25 mouse cellular contexts compared by ENCODE assay signal in the genomic region with DNA sequence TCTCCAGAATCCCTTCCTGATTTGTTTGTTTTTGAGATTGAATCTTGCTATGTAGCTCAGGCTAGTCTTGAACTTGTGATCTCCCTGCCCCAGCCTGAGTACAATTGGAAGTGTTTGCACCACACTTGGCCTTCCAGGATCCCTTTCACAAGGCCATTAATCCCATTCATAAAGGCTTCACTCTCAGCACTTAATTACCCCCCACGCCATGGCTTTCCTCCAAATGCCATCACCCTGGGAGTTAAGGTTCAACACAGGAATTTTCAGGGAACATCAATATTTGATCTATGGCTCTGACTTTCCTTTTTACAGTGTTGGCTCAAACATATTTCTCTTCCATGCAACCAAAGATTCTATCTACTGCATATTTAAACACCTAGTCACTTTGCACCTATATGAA.
DNase-seq lines count a peak whose midpoint lies in the region; ATAC-seq and TF ChIP-seq lines count a peak whose summit lies in the region.
"Had no signal": no experiment of that assay in that cellular context is flagged by ENCODE, and none has a peak within 500 bp of the region (broad histone marks: within the 10 kb centered on the region; RNA-seq: fewer than 3 reads in every experiment).

No protein-coding gene starts in this region.

- H3K4me3 ChIP-seq in heart, adult 2 months: no peak overlapping the region
- H3K4me3 ChIP-seq in forebrain, postnatal 0 days (ENCODE audit: low read depth, low read length): no peak overlapping the region
- H3K4me3 ChIP-seq: embryonic facial prominence, embryonic 15.5 days; forebrain, embryonic 10.5 days; gastrocnemius, adult 2 months; heart, embryonic 13.5 days; hindbrain, embryonic 15.5 days; left cerebral cortex, adult 2 months; liver, embryonic 12.5 days; midbrain, embryonic 10.5 days; neural tube, embryonic 12.5 days had no signal

- no peak for TF ChIP-seq CTCF in heart, adult 2 months (IDR thresholded peaks at IDR 0.05)
- no peak for TF ChIP-seq CTCF in forebrain, postnatal 0 days (IDR thresholded peaks at IDR 0.05; ENCODE audit: low read depth)

- H3K9ac ChIP-seq in heart, adult 2 months (ENCODE audit: low read depth, low read length): no peak overlapping the region
- H3K9ac ChIP-seq in forebrain, postnatal 0 days: no peak overlapping the region
- H3K9ac ChIP-seq: embryonic facial prominence, embryonic 15.5 days; heart, embryonic 13.5 days; hindbrain, embryonic 15.5 days; liver, embryonic 12.5 days; lung, embryonic 14.5 days; neural tube, embryonic 12.5 days had no signal

- no peak for TF ChIP-seq EP300 in heart, adult 2 months (IDR thresholded peaks at IDR 0.05; ENCODE audit: insufficient read depth, low read depth, low read length)

- H3K27me3 ChIP-seq in heart, adult 2 months (ENCODE audit: control insufficient read depth, insufficient read depth, low read length): no peaks in the 10 kb centered on the region
- no peaks in the 10 kb centered on the region for H3K27me3 ChIP-seq in forebrain, postnatal 0 days (ENCODE audit: insufficient read depth, low read length)
- H3K27me3 ChIP-seq: embryonic facial prominence, embryonic 15.5 days; hindbrain, embryonic 15.5 days; liver, embryonic 12.5 days; neural tube, embryonic 12.5 days had no signal

- H3K36me3 ChIP-seq in heart, adult 2 months (ENCODE audit: control insufficient read depth, insufficient read depth, low read length): no peaks in the 10 kb centered on the region
- no peaks in the 10 kb centered on the region for H3K36me3 ChIP-seq in forebrain, postnatal 0 days (ENCODE audit: insufficient read depth)
- H3K36me3 ChIP-seq: embryonic facial prominence, embryonic 15.5 days; forebrain, embryonic 10.5 days; G1E; heart, embryonic 13.5 days; hindbrain, embryonic 15.5 days; liver, embryonic 12.5 days; midbrain, embryonic 10.5 days; neural tube, embryonic 12.5 days had no signal

- H3K4me2 ChIP-seq in forebrain, postnatal 0 days (ENCODE audit: low read depth): no peak overlapping the region
- H3K4me2 ChIP-seq: embryonic facial prominence, embryonic 15.5 days; heart, embryonic 13.5 days; hindbrain, embryonic 15.5 days; liver, embryonic 12.5 days; lung, embryonic 14.5 days; neural tube, embryonic 12.5 days had no signal

- peak; percentile 70 for DNase-seq in heart, adult 11 months
- no peak for DNase-seq in heart, adult 2 months
- peak; percentile 68 for DNase-seq in left cerebral cortex, postnatal 4 days
- DNase-seq in left cerebral cortex, postnatal 10 days (ENCODE audit: extremely low spot score in 1 of 2, low spot score in 2 of 2): no peak
- DNase-seq in cerebellum, adult 9-10 months: peak; percentile 71
- DNase-seq in kidney, postnatal 14 days: peak; percentile 7
- DNase-seq in thymus, postnatal 4 days: no peak
- DNase-seq in forebrain, postnatal 0 days: no peak
- DNase-seq: adrenal gland, postnatal 10 days; gastrocnemius, adult 2 months; layer of hippocampus, adult 9-11 months; lung, embryonic 14.5 days; lung, postnatal 4 days; right cerebral cortex, adult 18-20 months had no signal

- ATAC-seq in forebrain, postnatal 0 days: no peak
- ATAC-seq: activated CD4-positive, CD25-positive, alpha-beta regulatory T cell, adult 4 months; intestine, embryonic 16.5 days; liver, embryonic 12.5 days had no signal

- TF ChIP-seq POLR2A in heart, adult 2 months (IDR thresholded peaks at IDR 0.05; ENCODE audit: insufficient read depth, low read depth, low read length): no peak

- no peaks in the 10 kb centered on the region for H3K4me1 ChIP-seq in heart, adult 2 months (ENCODE audit: control insufficient read depth, insufficient read depth, low read length)
- H3K4me1 ChIP-seq in forebrain, postnatal 0 days (ENCODE audit: insufficient read depth): no peaks in the 10 kb centered on the region
- H3K4me1 ChIP-seq: embryonic facial prominence, embryonic 15.5 days; heart, embryonic 13.5 days; liver, embryonic 12.5 days; neural tube, embryonic 12.5 days had no signal

- no peak overlapping the region for H3K27ac ChIP-seq in heart, adult 2 months
- H3K27ac ChIP-seq in forebrain, postnatal 0 days (ENCODE audit: low read depth, low read length): no peak overlapping the region
- H3K27ac ChIP-seq: embryonic facial prominence, embryonic 15.5 days; forebrain, embryonic 10.5 days; gastrocnemius, adult 2 months; heart, embryonic 13.5 days; hindbrain, embryonic 15.5 days; left cerebral cortex, adult 2 months; liver, embryonic 12.5 days; midbrain, embryonic 10.5 days; neural tube, embryonic 12.5 days had no signal

- 70% methylated on average over 1 of the region's 1 CpGs for WGBS in heart, adult 2 months
- WGBS in forebrain, postnatal 0 days: 55% methylated on average over 1 of the region's 1 CpGs

- no peaks in the 10 kb centered on the region for H3K79me2 ChIP-seq in heart, adult 2 months (replicated peaks; ENCODE audit: control insufficient read depth, insufficient read depth, low read length)

- no peaks in the 10 kb centered on the region for H3K9me3 ChIP-seq in forebrain, postnatal 0 days (ENCODE audit: low read length)
- H3K9me3 ChIP-seq: embryonic facial prominence, embryonic 15.5 days; forebrain, embryonic 10.5 days; G1E; heart, embryonic 13.5 days; hindbrain, embryonic 15.5 days; liver, embryonic 12.5 days; midbrain, embryonic 10.5 days; neural tube, embryonic 12.5 days had no signal

- intact Hi-C loops in heart, adult 2 months (cut with DNase I): no loop called here
- intact Hi-C loops in left cerebral cortex, postnatal 4 days (cut with DNase I): no loop called here
- intact Hi-C loops in left cerebral cortex, postnatal 10 days (cut with DNase I): no loop called here

Comparison
In these comparisons a context has a peak if more than half of its experiments do, and no peak if none do; other contexts are left out.
1. DNase-seq: peak in heart, adult 11 months (single experiment), left cerebral cortex, postnatal 4 days (single experiment), cerebellum, adult 9-10 months (single experiment) and kidney, postnatal 14 days (single experiment); none in heart, adult 2 months (0 of 2), left cerebral cortex, postnatal 10 days (0 of 2), thymus, postnatal 4 days (single experiment) and forebrain, postnatal 0 days (single experiment).